Mouse (Mus musculus) spleen, postnatal 36 days (tissue): ENCODE data around the gene Sipa1l1.

Source experiments
- DNase-seq, 2 experiments: peaks; one replicate each; pipeline ENCODE4 v3.0.0; 2022; ENCODE audit warnings: low spot score in 2 of 2, mixed read lengths in 1 of 2

The Sipa1l1 gene

DNA sequence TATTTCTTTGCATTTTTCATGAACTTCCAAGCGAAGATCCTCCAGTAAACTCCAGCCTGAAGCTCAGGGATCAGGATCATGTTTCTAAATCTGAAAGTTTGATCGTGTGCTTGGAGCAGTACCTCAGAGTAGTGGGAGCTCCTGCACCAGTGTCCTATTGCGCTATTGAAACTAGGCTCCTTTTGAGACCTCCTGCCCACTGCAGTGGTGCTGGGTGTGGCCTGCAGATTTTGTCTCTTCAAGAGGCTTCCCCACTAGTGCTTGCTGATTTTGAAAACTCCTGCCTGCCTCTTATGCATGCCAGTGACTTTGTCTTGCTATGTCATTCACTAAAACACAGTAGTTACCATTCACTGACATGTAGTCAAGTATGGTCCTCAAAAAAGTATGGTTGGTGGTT is 213.8 kb downstream of the Sipa1l1 start:
- no peak for DNase-seq

DNA sequence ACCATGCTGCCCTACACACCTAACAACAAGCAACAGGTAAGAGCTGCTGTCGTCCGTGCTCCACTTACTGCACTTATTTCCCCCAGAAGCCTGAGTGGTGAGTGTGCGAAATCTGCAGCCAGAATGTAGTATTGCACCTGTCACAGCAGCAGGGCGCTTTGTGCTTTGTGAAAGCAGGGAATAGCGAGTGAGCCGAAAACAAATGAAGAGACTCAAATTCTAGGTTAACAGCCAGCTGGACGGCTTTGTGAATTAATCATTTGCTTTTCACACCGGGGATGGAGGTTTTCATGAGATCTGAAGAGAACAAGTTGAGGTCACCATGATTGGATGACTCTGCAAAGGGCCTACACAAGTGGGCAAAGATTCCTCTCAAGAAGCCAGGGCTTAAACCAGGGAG is 215.6 kb downstream of the Sipa1l1 start:
- no peak for DNase-seq

DNA sequence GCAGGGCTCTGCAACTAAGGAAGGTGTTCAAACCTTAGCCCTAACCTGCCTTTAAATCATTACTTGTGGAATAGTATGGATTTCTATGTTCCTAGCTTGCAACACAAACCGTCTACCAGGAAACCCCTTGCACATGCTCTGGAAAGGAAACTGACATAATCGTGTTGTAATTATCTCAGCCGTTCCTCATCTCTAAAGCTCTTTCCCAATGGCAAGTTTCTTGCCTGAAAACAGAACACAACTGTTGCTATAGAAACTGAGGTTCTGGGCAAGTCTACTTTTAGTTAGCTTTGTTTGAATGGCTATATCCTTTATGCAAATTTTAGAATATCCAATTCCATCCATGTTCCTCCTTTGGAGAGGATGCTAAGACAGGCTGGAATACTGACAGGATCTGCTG is 217.9 kb downstream of the Sipa1l1 start:
- DNase-seq = no peak

DNA sequence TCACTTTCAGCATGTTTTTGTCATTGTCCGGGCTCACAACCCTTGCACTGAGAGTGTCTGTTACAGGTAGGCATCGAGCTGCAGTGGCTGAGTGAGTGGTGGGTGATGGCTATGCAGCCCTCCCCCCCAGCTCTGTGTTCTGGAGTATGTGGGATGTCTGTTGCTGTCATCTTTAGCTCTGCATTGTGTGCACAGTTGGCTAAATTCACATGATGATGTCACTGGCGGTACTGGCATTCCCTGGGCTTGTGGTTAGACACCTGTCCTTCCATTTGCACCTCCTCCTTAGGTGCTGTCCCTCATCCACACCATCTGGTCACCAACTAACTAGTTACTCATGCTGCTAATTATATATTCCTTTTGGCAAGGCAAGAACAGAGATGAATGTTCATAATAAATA is 218.5 kb downstream of the Sipa1l1 start:
- DNase-seq = no peak

DNA sequence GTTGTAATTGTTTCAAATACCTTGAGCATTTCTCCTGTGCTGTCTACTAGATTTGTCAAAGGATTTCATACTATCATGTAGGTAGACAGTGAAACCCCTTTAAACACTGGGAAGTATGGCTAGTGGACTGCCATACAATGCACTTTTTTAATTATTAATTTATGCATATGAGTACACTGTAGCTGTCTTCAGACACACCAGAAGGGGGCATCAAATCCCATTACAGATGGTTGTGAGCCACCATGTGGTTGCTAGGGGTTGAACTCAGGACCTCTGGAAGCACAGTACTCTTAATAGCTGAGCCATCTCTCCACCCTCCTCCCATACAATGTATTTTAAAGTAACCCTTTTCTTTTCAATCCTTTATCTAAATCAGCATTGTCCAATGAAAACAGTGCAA is 219.0 kb downstream of the Sipa1l1 start:
- DNase-seq = no peak

DNA sequence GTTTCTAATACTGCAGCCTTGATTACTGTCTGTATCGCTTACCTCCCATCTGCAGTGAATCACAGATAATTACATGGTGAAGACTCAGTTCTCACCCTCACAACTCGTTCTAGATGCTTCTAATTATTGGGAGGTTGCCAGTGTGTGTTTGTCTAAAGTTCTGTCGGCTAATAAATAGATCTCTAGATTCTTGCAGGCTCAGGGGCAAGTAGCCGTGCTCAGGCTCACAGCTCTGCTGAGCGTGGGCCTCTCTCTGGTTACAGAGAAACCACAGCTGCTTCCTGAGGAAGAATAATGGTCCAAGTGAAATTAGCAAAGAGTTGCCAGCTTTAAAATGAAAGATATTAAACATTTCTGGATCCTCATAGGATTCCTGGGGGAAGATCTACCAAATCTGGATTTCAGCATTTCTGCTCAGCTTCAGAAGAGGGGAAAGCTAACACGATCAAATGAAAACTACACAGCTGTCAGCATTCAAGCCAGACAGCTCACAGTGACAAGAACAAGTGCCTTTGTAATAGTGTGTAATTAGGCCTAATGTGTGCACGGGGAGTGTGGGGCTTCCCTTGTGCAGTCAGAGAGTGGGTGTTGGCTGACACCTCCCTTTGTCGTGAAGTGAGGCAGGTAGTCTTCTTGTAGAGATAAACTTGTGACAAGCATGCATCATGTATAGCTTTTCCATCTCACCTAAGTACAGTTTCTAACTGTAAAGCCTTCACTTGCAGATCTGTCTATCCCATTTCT is 225.2 kb downstream of the Sipa1l1 start:
- DNase-seq = peak; percentile 4 to 13

DNA sequence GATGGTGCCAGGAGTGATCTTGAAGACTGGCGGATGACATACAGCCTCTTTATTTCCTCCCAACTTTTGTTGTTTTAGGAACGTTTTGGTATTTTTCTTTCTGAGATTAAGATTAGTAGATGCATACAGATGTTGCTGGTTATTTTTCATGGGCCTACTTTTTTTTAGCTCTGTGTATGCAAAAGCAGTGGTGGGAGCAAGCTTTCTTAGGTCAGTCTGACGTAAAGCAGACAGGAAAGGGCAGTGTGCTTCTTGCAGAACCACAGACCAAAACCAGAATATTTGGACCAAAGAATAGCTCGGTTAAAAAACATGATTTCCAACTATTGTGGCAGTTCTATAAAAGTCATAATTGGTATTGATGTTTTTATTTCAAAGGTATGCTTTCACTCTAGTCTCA is 226.1 kb downstream of the Sipa1l1 start:
- DNase-seq = no peak

DNA sequence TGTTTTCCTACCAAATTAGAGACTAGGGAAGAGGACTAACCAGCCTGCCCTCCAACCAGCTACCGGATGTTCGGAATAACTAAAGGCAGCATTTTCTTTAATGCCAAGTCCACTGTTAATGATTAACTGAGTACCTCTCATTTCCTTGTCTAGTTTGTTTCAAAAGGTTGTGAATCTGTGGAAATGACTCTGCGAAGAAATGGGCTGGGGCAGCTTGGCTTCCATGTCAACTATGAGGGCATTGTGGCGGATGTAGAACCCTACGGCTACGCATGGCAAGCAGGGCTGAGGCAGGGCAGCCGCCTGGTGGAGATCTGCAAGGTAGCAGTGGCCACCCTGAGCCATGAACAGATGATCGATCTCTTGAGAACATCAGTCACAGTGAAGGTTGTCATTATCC is 228.1 kb downstream of the Sipa1l1 start:
- DNase-seq = no peak

DNA sequence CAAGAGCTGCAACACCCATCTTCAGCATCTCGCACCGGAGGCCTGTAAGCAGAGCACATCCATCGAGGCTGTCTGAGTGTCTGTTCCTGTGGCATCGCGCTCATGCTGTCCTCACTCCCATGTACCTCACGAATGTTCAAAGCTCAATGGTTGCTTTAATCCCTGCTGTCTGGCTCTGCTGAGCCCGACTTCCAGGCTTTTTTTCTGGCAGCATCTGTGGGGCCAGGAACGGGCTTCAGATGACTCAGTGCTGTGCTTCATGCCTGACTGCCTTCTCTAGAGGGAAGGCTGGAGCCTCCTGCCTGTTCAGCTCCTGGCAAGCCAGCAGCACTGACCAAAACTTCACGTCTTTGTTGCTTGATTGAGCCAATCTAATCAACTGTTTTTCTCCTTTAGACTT is 228.6 kb downstream of the Sipa1l1 start:
- DNase-seq = no peak

DNA sequence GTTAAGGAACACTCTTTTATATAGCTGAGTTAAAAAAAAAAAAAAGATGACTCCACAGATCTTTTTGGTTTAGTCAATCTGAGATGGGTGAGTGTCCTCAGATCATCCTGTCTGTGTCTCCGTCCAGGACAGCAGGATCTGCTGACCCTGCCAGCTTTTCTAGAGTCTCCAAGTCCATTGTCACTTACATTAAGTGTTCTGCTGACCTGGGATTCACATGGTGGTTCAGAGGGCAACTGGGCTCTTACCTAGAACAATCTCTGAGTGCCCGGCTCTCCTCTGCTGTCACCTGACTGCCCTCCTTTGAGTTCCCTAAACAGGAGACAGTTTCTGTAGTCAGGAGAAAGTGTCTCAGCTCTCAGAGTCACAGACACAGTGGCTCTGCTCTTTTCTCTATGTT is 229.8 kb downstream of the Sipa1l1 start:
- no peak for DNase-seq

DNA sequence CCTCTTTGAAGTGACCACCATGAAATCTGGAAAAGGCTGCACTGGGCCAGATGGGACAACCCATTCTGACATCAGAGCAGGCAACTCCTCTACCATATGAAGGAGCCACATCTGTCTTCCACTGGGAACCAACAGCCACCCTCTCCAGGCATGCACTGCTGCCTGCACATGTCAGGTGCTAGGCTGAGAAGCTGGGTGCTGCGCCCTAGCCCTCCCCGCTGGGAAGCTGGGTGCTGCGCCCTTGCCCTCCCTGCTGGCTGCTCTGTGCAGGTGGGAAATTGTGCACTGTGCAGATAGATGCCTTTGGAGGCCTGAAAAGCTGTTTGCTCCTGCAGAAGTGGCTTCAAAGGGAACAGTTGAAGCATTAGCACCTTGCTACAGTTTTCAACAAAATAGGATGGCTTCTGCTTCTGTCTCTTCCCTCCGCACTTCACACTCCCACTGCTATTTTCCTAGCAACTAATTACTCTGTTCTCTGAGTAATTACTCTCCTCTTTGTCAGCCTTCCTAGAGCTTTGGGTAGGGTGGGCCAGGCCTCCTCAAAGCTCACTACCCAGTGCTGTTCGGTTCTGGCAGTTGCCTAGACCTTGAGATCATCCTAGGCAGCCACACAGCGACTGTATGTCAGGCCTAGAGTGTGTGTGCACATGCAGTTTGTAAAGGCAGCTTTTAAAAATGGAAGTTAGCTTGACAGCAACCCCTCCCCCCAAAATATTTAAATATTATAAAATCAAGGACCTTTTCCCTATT is 231.0 kb downstream of the Sipa1l1 start:
- DNase-seq = no peak

DNA sequence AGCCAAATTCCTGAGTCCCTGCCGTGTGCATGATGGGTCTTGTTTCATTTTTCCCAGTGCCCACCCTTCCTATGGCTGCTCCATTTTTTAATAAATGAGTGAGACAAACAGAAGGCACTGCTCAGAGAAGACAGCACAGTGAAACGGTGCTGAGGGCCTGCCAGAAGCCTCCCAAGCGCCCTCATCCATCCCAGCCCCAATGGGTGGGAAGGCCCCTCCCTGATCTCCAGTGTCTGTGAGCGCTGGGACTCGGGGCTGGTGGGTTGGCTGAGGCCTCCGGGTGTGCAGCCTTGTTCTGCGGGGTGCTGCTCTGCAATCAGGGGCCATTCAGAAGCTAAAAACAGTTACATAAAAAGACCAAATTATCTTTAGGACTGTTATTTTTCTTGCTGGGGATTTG is 231.7 kb downstream of the Sipa1l1 start:
- DNase-seq = no peak

DNA sequence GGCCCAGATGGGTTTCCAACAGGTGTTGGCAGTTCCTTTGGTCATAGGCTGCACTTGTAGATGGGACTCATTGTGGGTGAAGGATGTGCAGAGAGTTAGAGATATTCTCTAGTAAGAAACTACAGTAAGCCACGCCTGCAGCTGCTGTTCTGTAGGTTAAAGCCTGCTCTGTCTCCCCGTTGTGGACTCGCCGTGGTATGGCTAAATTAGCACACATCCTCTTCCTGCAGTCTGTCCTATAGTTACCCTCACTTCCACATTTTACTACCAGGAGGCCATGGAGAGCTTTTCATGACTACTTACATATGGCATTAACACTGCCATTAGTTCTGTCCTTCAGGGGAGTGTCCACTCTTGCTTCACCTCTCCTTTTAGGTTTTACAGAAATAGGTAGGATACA is 232.3 kb downstream of the Sipa1l1 start:
- peak in 1 of 2 experiments; percentile 11 for DNase-seq

DNA sequence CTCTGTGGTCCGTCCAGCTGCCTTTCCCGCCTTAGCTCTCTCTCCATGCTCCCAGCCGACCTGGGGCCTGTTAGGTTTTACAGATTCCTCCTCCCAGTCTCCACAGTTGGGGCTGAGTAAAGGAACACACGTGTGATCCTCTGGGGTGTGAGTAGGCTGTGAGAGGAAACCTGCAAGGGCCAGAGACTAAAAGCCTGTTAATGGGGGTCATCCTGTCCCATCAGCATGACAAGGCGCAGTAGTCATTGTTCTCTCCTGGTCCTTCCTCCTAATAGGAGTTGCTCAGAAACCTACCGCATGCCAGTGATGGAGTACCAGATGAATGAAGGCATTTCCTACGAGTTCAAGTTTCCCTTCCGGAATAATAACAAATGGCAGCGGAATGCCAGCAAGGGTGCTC is 233.5 kb downstream of the Sipa1l1 start:
- DNase-seq = no peak

DNA sequence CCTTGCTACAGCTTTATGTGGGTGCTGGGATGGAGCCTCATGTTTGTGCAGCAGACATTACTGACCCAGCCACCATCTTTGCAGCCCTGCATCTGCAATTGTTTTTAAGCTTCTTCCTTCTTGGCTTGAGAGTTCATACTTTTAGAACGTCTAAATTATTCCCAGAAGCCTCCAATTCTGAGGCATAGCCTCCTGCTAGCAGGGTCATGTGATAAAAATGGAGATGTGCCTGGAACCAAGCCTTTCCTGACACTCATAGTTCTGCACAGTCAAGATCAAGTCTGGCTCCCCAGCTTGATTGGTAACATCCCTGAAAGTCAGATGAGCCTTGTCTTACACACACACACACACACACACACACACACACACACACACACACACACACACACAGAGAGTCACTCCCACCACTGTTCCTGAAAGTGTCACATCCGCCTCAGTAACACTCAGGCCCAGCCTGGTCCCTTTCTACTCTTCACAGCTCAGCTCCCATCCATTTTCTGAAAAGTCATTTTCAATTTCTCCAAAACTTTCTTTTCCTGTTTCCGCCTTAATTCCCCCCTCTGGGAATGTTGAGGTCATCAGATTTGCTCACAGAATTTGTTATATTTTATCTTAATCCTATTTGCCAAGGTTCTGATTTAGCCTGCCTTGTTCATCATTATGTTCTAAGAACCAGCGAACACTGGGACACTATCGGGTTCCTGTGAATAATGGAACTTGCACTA is 238.6 kb downstream of the Sipa1l1 start:
- no peak for DNase-seq

DNA sequence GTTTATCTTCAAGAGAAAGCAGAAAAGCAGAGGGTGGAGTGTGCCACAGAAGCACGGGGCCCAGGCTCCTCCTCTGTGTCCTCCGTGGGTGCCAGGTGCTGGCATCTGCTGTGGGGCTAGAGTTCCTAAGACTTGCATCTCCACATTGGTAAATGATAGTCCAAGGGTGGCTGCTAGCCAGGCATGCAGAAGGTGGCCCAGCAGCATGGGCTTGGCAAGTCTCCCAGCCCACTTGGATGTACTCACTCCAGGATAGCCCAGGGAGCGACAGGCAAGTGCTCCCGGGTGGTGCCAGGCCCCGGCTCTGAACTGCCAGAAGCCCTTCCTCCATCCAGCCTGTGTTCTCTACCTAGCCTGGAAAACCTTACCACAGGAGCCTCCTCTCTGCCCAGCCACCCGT is 239.4 kb downstream of the Sipa1l1 start:
- DNase-seq = no peak

DNA sequence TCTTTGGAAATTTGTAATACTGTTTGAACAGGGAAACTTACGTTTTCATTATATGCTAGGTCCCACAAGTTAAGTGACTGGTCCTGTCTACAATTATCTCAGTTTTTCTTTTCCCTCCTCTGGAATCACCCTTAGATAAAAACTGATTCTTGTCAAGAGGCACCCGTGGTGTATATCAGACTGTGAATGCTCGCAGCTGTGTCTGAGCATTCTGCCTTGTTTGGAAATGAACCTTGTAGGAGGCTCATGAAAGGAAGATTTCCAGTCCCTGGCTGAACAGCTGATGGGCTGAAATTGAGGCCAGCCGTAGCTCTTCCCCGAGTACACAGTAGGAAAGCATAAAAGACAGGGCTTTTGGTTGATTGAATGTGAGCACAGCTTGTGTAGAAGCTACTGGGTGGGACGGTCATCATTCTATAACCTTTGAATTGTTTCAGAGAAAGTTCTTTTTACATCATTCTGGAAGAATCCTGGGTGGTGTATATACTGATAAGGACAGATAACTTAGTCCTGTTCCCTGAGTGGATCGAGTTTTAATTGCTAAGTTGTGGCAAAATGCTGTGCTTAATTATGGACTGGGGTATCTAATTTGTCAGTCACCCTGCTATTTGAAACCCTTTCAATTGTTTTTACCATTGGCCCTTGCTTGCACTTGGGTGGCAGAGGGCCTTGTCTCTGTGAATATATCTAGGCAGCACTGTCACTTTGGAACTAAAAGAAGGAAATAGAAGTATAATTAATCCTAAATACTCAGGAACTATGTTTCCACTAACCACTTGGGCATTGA is 240.8 kb downstream of the Sipa1l1 start:
- DNase-seq = no peak

DNA sequence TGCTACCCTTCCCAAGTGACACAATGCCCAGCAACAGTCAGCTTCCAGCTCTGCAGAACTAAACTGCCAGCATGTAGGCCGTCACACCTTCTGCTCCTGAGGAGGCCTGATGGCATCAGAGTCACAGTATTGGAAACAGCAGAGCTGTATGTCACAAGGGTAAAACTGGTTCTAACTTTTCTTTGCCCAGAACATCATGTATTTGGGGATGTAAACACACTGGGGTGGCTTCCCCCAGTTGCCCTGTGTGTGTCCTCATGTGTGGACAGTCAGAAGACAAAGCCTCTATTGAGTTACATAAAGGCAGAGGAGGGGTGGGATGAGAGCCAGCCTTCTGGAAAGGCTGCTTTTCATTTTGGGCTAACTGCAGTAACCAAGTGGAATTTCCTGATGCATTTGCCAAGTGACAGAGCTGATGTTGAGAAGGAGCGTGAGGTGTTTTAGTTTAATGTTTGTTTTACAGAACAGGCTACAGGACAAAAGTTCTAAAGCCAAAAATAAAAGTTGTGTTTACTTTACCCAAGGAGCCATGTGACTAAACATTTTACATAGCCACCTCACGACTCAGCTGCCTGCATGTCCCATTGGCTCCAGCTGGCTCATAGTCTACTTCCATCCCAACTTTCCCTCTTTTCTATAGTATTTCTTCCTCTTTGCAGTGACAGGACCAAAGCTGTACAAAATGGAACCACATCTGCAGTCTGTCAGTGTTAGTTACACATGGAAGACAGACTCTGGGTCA is 243.3 kb downstream of the Sipa1l1 start:
- DNase-seq = no peak

DNA sequence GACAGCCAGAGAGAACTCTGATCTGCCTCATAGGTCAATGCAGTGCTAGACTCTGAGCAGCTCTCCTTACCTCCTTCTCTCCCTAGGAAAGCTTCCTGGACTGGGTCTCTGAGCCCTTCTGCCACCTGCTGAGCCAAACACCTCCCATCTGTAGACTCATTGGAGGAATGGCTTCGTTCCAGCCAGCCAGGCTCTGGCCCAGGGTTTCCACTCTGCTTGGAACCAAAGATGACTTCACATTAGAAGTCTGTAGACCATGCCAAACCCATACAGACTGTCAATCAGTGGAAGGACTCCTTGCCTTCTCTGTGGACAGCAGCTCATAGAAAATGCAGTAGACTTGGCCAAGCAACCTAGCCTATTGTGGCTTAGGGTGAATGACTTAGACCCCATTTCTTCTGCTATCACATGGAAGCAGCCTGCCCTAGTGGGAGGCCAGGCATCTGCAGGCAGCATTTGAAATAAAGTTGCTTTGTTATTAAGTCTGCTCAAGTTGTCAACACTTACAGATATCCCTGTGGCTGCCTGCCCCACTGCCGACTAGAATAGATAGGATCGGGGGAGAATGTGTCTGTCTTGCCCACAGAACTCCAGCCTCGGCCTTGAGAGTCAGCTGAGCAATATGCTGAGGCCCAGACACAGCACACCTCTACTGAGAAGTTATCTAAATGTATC is 246.7 kb downstream of the Sipa1l1 start:
- DNase-seq = no peak

DNA sequence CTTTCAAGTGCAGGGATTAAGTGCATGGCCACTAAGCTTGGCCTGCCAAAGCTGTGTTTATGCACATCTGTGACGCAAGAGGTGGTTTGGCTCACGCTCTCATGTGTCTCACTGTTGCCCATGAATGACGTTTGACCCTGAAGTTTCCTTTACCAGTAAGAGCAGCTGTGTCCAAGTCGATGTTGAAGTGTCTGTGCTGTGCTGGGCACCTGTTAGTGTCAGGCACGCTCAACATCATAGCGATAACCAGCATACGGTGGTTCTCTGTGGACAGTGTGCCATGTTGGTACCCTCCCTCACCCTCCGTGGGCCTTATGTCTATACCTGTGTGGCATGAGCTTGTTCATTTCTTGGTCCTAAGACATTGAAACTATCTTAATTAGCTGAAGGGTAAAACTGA is 249.9 kb downstream of the Sipa1l1 start:
- no peak for DNase-seq

DNA sequence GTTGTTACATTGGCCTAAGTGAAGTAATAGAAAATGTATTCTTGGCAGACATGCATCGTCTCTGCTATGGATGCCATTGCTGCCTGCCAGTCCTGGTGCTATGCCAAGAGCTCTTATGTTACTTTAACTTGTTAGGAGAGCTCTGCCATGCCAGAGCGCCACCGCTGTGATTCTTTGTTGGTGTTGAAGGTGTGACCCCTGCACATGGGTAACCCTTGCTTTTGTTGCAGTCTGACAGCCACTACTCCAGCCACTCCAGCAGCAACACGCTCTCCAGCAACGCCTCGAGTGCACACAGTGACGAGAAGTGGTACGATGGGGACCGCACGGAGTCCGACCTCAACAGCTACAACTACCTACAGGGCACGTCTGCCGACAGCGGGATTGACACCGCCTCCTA is 255.7 kb downstream of the Sipa1l1 start:
- no peak for DNase-seq
